Mouse (Mus musculus): ENCODE data around the gene Clcnka.
A peak's percentile ranks its signal among the peaks of the same experiment; 100 is the strongest.

Clcnka gene

GRCm38 (mm10) chr4:141379674-141380073 is 18.9 kb downstream of the Clcnka start:
- no peak for DNase-seq (ENCODE audit: low read depth, low spot score)

GRCm38 (mm10) chr4:141372426-141372825 is 26.1 kb downstream of the Clcnka start:
- no peak for DNase-seq (ENCODE audit: low read depth, low spot score)

GRCm38 (mm10) chr4:141367997-141368791 is 30.3 kb downstream of the Clcnka start, which contains the start of gene Fam131c:
Fam131c (plus strand) TSS chr4:141368220.
- DNase-seq (ENCODE audit: low read depth, low spot score) = peak; percentile 53

GRCm38 (mm10) chr4:141365876-141366275 is 32.6 kb downstream of the Clcnka start:
- no peak for DNase-seq (ENCODE audit: low read depth, low spot score)

GRCm38 (mm10) chr4:141365126-141365525 is 33.4 kb downstream of the Clcnka start:
- no peak for DNase-seq (ENCODE audit: low read depth, low spot score)

- DNase-seq (ENCODE audit: low read depth, low spot score) = peak; percentile 75
These were observed 35.5 kb downstream of the Clcnka start for GRCm38 (mm10) chr4:141362937-141363548.

- DNase-seq (ENCODE audit: low read depth, low spot score) = peak; percentile 42
These were observed 37.7 kb downstream of the Clcnka start for GRCm38 (mm10) chr4:141360846-141361245.

GRCm38 (mm10) chr4:141359222-141359621 is 39.3 kb downstream of the Clcnka start:
- no peak for DNase-seq (ENCODE audit: low read depth, low spot score)

- DNase-seq (ENCODE audit: low read depth, low spot score) = no peak
These were observed 40.7 kb downstream of the Clcnka start for GRCm38 (mm10) chr4:141357811-141358210.

- no peak for DNase-seq (ENCODE audit: low read depth, low spot score)
These were observed 44.7 kb downstream of the Clcnka start for GRCm38 (mm10) chr4:141353868-141354267.

- no peak for DNase-seq (ENCODE audit: low read depth, low spot score)
These were observed 45.5 kb downstream of the Clcnka start for GRCm38 (mm10) chr4:141352986-141353385.

GRCm38 (mm10) chr4:141351972-141352371 is 46.6 kb downstream of the Clcnka start:
- no peak for DNase-seq (ENCODE audit: low read depth, low spot score)

GRCm38 (mm10) chr4:141350015-141350414 is 48.5 kb downstream of the Clcnka start:
- DNase-seq (ENCODE audit: low read depth, low spot score) = no peak

GRCm38 (mm10) chr4:141348616-141349015 is 49.9 kb downstream of the Clcnka start:
- DNase-seq (ENCODE audit: low read depth, low spot score) = no peak

GRCm38 (mm10) chr4:141347365-141347797 is 51.1 kb downstream of the Clcnka start:
- no peak for DNase-seq (ENCODE audit: low read depth, low spot score)

- DNase-seq (ENCODE audit: low read depth, low spot score) = no peak
These were observed 53.3 kb downstream of the Clcnka start for GRCm38 (mm10) chr4:141345219-141345618.

- DNase-seq (ENCODE audit: low read depth, low spot score) = no peak
These were observed 55.0 kb downstream of the Clcnka start for GRCm38 (mm10) chr4:141343515-141343914.

GRCm38 (mm10) chr4:141341477-141341876 is 57.0 kb downstream of the Clcnka start:
- no peak for DNase-seq (ENCODE audit: low read depth, low spot score)

- DNase-seq (ENCODE audit: low read depth, low spot score) = no peak
These were observed 59.7 kb downstream of the Clcnka start for GRCm38 (mm10) chr4:141338853-141339252.

GRCm38 (mm10) chr4:141337986-141338385 is 60.5 kb downstream of the Clcnka start:
- no peak for DNase-seq (ENCODE audit: low read depth, low spot score)

- DNase-seq (ENCODE audit: low read depth, low spot score) = no peak
These were observed 62.3 kb downstream of the Clcnka start for GRCm38 (mm10) chr4:141336196-141336595.

- DNase-seq (ENCODE audit: low read depth, low spot score) = no peak
These were observed 63.2 kb downstream of the Clcnka start for GRCm38 (mm10) chr4:141335263-141335796.

- DNase-seq (ENCODE audit: low read depth, low spot score) = no peak
These were observed 63.8 kb downstream of the Clcnka start for GRCm38 (mm10) chr4:141334695-141335094.

Measured in CD4-positive helper T cell, adult 2 months (primary cell).